Mouse (Mus musculus) midbrain, embryonic 14.5 days (tissue): ENCODE measurements around the gene Krt39. TPM values are rescaled to one million over a fixed set of nuclear protein-coding genes. Genes with fewer than 3 reads are reported as not detected.

Experiments used
- ATAC-seq: fragments of 200-750 bp; cut with Nextera tagmentation; 2 replicates; pipeline ENCODE4 v1.8.0; 2017; ENCODE audit warnings: moderate number of reproducible peaks, moderate library complexity; ENCODE audit not compliant: low FRiP score, low TSS enrichment
- DNase-seq: peaks from one replicate; pipeline ENCODE4 v3.0.0-alpha.2; 2015
- H3K27ac ChIP-seq: fragments of 300-500 bp; sonication (generic); replicated peaks from 2 replicates; pipeline ENCODE4 v1.5.1; 2014; ENCODE audit warnings: mild to moderate bottlenecking, low read depth, low read length, moderate library complexity
- H3K27me3 ChIP-seq: fragments of 300-500 bp; sonication (generic); 2 replicates; pipeline ENCODE4 v1.6.1; 2014; ENCODE audit warnings: low read length, control low read depth, mixed read lengths; ENCODE audit not compliant: control insufficient read depth, insufficient read depth
- H3K36me3 ChIP-seq: fragments of 300-500 bp; sonication (generic); 2 replicates; pipeline ENCODE4 v1.6.1; 2014; ENCODE audit warnings: low read length, control low read depth; ENCODE audit not compliant: control insufficient read depth, insufficient read depth
- H3K4me1 ChIP-seq: fragments of 300-500 bp; sonication (generic); 2 replicates; pipeline ENCODE4 v1.6.1; 2014; ENCODE audit warnings: mild to moderate bottlenecking, antibody characterized with exemption, low read length, control low read depth; ENCODE audit not compliant: control insufficient read depth, insufficient read depth
- H3K4me2 ChIP-seq: fragments of 300-500 bp; sonication (generic); 2 replicates; pipeline ENCODE4 v1.6.1; 2014; ENCODE audit warnings: mild to moderate bottlenecking, low read length, moderate library complexity
- H3K4me3 ChIP-seq: fragments of 300-500 bp; sonication (generic); replicated peaks from 2 replicates; pipeline ENCODE4 v1.5.1; 2014; ENCODE audit warnings: low read depth, low read length
- H3K9ac ChIP-seq: fragments of 300-500 bp; sonication (generic); replicated peaks from 2 replicates; pipeline ENCODE4 v1.6.1; 2014; ENCODE audit warnings: mild to moderate bottlenecking, low read length, moderate library complexity
- H3K9me3 ChIP-seq: fragments of 300-500 bp; sonication (generic); 2 replicates; pipeline ENCODE4 v1.6.1; 2016; ENCODE audit warnings: low read length, control low read depth, mixed read lengths; ENCODE audit not compliant: control insufficient read depth
- WGBS: fragments of 180-500 bp; shearing (Covaris S2); extraction: QIAGEN DNeasy Blood & Tissue Kit; methylation state at CpG from one replicate; pipeline ENCODE4 v1.1.7; 2014; 5-methylcytosine and 5-hydroxymethylcytosine counted together
- polyA plus RNA-seq: library from polyadenylated mRNA; unstranded; fragments of >200 nt; fragmentation: Nextera tagmentation; extraction: Ambion mirVana; gene quantifications from 2 replicates; pipeline ENCODE4 v1.2.1, GENCODE M21; 2014

The Krt39 gene
- polyA plus RNA-seq, 1 experiment from 2014 or later = not detected

DNA sequence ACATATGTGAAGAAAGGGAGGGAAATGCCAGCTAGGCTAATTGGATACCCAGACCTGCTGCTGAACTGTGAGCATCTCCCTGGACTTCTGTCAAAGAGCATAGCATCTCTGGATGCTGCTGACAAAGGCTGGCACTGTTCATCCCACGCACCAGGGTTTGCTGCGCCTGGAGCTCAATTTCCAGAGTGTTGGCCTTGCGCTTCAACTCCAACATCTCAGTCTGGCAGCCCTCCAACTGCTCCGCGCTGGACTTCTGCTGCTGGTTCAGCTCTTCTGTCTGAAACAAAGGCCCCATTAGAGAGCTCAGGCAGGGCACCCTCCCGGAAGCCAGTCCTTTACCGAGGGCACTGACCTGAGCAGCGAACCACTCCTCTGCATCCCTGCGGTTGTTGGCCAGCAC lies 18.6 kb upstream of the Krt39 start:
- Histone ChIP-seq H3K4me2 (no peak overlapping the region), H3K36me3 (no peaks in the 10 kb centered on the region), H3K9me3 (no peaks in the 10 kb centered on the region), H3K4me1 (no peaks in the 10 kb centered on the region), H3K4me3 (no peak overlapping the region), H3K9ac (no peak overlapping the region), H3K27ac (no peak overlapping the region), H3K27me3 (no peaks in the 10 kb centered on the region)
- peak; percentile 51 for DNase-seq
- 73% methylated on average over 9 of the region's 9 CpGs for WGBS
- ATAC-seq = no peak

DNA sequence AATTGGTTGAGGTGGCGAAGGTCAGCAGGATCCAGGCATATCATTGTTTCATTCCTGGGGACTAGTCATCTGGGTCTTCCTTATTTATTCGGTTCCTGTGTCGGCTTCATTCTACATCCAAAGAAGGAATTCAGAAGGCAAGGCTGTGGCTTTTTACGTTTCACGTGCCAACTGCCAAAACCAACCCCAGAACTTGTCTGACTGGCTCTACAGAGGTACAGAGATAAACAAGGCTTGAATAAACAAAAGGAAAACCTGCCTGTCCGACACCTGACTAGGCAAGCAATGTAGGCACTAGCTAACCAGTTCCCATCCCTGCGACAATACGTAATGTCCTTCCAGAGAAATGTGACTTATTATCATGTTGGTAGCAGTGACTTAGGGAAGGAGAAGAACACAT lies 7.0 kb downstream of the Krt39 start:
- no peak overlapping the region for H3K9ac ChIP-seq
- no peaks in the 10 kb centered on the region for H3K4me1 ChIP-seq
- DNase-seq = no peak
- ATAC-seq = no peak
- H3K27me3 ChIP-seq = no peaks in the 10 kb centered on the region
- no peak overlapping the region for H3K4me3 ChIP-seq
- 89% methylated on average over 8 of the region's 8 CpGs for WGBS
- no peak overlapping the region for H3K4me2 ChIP-seq
- H3K9me3 ChIP-seq = no peaks in the 10 kb centered on the region
- H3K36me3 ChIP-seq = no peaks in the 10 kb centered on the region
- no peak overlapping the region for H3K27ac ChIP-seq

DNA sequence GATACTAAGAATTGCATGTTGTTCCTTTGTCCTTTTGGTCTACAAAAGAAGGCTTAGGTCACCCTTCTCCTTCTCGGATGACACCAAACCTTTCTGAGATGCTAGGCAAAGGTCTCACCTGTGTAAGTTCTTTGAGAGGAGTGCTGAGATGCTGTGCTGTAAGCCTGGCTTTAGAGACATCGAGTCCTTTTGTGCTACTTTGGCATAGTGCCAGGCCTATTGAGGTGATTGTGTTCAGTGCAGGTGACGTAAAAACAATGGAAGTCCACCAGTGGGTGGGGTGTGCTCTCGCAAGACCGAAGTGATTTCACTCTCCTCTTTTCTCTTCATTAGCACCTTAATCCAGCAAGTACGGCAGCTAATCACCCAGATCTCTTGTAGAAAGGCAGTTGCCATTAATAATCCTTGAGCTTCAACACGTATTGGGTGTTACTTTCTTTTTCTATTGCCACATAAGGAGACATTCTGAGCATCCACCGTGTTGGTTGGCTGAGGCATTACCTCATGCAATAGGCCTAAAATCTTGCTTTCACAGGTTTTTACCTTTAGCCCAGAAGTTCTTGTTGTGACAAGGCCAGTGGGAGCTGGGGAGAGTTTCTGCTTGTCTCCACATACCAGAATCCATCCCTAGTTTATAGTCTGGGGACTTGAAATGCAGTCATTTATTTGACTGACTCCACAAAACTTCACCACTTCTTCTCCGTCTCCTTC lies 20.9 kb downstream of the Krt39 start:
- Histone ChIP-seq H3K27ac (no peak overlapping the region), H3K27me3 (no peaks in the 10 kb centered on the region), H3K9ac (no peak overlapping the region), H3K36me3 (no peaks in the 10 kb centered on the region), H3K4me3 (no peak overlapping the region), H3K4me1 (no peaks in the 10 kb centered on the region), H3K4me2 (no peak overlapping the region), H3K9me3 (no peaks in the 10 kb centered on the region)
- DNase-seq (no peak), ATAC-seq (no peak)
- WGBS = 77% methylated on average over 9 of the region's 9 CpGs

DNA sequence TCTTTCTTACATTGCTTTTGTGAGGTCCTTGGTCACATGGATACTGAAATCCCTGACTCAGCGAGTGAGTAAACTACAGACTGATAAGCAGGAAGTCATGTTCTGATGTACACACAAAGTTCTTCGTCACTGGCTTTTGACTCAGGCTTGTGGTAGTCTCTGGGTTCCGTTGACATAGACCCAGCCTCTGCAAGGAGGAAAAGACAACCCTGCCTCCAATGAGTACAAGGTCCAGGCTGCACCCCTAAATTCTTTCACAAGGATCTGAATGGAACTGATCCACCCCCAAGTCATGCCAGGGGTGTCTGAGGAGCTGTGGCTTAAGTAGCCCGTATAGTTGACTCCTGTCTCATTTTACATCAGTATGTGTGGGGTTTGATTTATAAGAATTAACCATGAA lies 24.7 kb downstream of the Krt39 start:
- H3K4me3 ChIP-seq = no peak overlapping the region
- ATAC-seq (no peak), DNase-seq (no peak)
- no peaks in the 10 kb centered on the region for H3K4me1 ChIP-seq
- H3K4me2 ChIP-seq = no peak overlapping the region
- WGBS = 91% methylated on average over 4 of the region's 4 CpGs
- no peaks in the 10 kb centered on the region for H3K36me3 ChIP-seq
- no peaks in the 10 kb centered on the region for H3K27me3 ChIP-seq
- H3K27ac ChIP-seq = no peak overlapping the region
- H3K9me3 ChIP-seq = no peaks in the 10 kb centered on the region
- no peak overlapping the region for H3K9ac ChIP-seq

DNA sequence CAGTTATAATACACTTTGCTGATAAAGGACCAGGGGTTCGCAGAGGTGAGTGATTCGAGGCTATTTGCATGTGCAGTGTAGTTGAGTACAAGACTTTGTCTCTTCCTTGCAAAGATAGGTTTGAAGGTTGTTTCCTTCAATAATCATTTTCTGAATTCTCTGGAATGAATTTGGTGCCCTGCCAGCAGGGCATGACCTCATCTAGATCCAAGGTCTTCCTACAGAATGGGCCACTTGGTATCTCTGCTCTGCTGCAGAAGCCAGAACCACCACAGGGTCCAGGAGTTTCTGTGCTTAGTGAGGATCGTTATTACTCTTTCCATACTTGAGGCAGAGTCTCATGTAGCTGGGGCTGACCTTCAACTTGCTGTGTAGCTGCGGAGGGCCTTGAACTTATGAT lies 26.4 kb downstream of the Krt39 start:
- DNase-seq = no peak
- ATAC-seq = no peak
- Histone ChIP-seq H3K9me3 (no peaks in the 10 kb centered on the region), H3K4me2 (no peak overlapping the region), H3K27ac (no peak overlapping the region), H3K27me3 (no peaks in the 10 kb centered on the region), H3K36me3 (no peaks in the 10 kb centered on the region), H3K4me3 (no peak overlapping the region), H3K9ac (no peak overlapping the region), H3K4me1 (no peaks in the 10 kb centered on the region)
- WGBS = 92% methylated on average over 4 of the region's 4 CpGs

DNA sequence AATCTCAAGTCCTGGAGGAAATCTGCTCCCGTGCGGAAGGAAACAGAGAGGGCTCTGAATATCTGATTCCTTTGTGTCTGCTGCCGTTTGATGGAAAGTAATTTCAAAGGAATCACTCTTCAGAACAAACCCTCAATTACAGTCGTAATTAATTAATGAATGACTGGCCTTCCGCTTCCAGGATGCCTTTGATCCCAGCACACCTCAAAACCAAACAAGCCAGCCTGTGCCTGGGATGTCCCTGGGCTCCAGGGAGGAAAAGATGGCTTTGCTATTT lies 27.6 kb downstream of the Krt39 start:
- H3K4me2 ChIP-seq = no peak overlapping the region
- no peak overlapping the region for H3K27ac ChIP-seq
- no peaks in the 10 kb centered on the region for H3K4me1 ChIP-seq
- DNase-seq = peak; percentile 15
- H3K4me3 ChIP-seq = no peak overlapping the region
- no peak overlapping the region for H3K9ac ChIP-seq
- no peaks in the 10 kb centered on the region for H3K27me3 ChIP-seq
- ATAC-seq = no peak
- WGBS = 58% methylated on average over 5 of the region's 5 CpGs
- no peaks in the 10 kb centered on the region for H3K36me3 ChIP-seq
- no peaks in the 10 kb centered on the region for H3K9me3 ChIP-seq

GRCm38 (mm10) chr11:99492733-99493573 lies 28.2 kb downstream of the Krt39 start, which contains the start of gene Krt23:
TSS of gene Krt23 (minus strand) at chr11:99493137.
- ATAC-seq (no peak), DNase-seq (no peak)
- H3K4me1 ChIP-seq = no peaks in the 10 kb centered on the region
- no peaks in the 10 kb centered on the region for H3K9me3 ChIP-seq
- no peak within 1 kb of the TSS for H3K4me3 ChIP-seq
- no peaks in the 10 kb centered on the region for H3K36me3 ChIP-seq
- WGBS = 90% methylated on average over 22 of the region's 22 CpGs
- H3K9ac ChIP-seq = no peak within 1 kb of the TSS
- H3K27me3 ChIP-seq = no peaks in the 10 kb centered on the region
- H3K4me2 ChIP-seq = no peak within 1 kb of the TSS
- no peak within 1 kb of the TSS for H3K27ac ChIP-seq

DNA sequence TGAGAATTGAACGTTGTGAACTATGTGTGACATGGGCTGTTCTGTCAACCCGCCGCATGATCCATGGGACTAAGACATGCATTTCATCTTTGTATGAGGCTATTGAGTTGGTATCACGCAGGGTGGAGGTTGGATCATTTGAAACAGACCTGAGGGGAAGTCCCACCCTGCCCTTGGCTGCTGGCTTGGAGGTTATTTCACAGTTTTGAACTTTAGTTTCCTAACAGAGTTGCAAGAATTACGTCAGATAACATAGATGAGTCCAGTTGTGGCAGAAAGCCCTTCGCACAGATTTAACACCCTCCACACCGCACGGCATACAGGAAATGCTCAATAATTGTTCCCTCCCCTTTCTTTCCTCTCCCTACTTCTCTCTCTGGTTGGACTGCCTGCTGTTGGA lies 30.1 kb downstream of the Krt39 start:
- H3K27ac ChIP-seq = no peak overlapping the region
- 93% methylated on average over 8 of the region's 8 CpGs for WGBS
- no peak for DNase-seq
- no peak for ATAC-seq
- H3K27me3 ChIP-seq = no peaks in the 10 kb centered on the region
- no peak overlapping the region for H3K9ac ChIP-seq
- H3K4me1 ChIP-seq = no peaks in the 10 kb centered on the region
- H3K4me2 ChIP-seq = no peak overlapping the region
- H3K9me3 ChIP-seq = no peaks in the 10 kb centered on the region
- no peaks in the 10 kb centered on the region for H3K36me3 ChIP-seq
- no peak overlapping the region for H3K4me3 ChIP-seq

GRCm38 (mm10) chr11:99490624-99491023 lies 30.5 kb downstream of the Krt39 start:
- Histone ChIP-seq H3K4me2 (no peak overlapping the region), H3K4me3 (no peak overlapping the region), H3K4me1 (no peaks in the 10 kb centered on the region), H3K27ac (no peak overlapping the region), H3K36me3 (no peaks in the 10 kb centered on the region), H3K9ac (no peak overlapping the region), H3K27me3 (no peaks in the 10 kb centered on the region), H3K9me3 (no peaks in the 10 kb centered on the region)
- no peak for ATAC-seq
- DNase-seq = no peak
- WGBS = 77% methylated on average over 4 of the region's 4 CpGs
